Mouse (Mus musculus): ENCODE results near the gene Ubfd1. TPM values are rescaled to one million over a fixed set of nuclear protein-coding genes. Genes with fewer than 3 reads are reported as not detected.

Gene Ubfd1
- polyA plus RNA-seq, 1 experiment from 2014 or later = 73.3 TPM

Other genes with a start within 250 kb of the Ubfd1 start
- 0.26 and 0.69 TPM in 2 replicates for gene Scnn1b, start 202.1 kb upstream of the Ubfd1 start, polyA plus RNA-seq (2015; fragmentation: Nextera tagmentation; extraction: Ambion mirVana)
- gene Cog7, start 85.5 kb upstream of the Ubfd1 start, polyA plus RNA-seq (2015; fragmentation: Nextera tagmentation; extraction: Ambion mirVana) = 27.6 and 27.8 TPM in 2 replicates
- 53.1 and 58.6 TPM in 2 replicates for gene Gga2, start 46.0 kb upstream of the Ubfd1 start, polyA plus RNA-seq (2015; fragmentation: Nextera tagmentation; extraction: Ambion mirVana)
- 9.6 and 11.5 TPM in 2 replicates for gene Ears2, start 88 bp downstream of the Ubfd1 start, polyA plus RNA-seq (2015; fragmentation: Nextera tagmentation; extraction: Ambion mirVana)
- gene Ndufab1, start 34.7 kb downstream of the Ubfd1 start, polyA plus RNA-seq (2015; fragmentation: Nextera tagmentation; extraction: Ambion mirVana) = 758 and 808 TPM in 2 replicates
- 4.6 and 7.0 TPM in 2 replicates for gene Palb2, start 65.8 kb downstream of the Ubfd1 start, polyA plus RNA-seq (2015; fragmentation: Nextera tagmentation; extraction: Ambion mirVana)
- gene Dctn5, start 65.9 kb downstream of the Ubfd1 start, polyA plus RNA-seq (2015; fragmentation: Nextera tagmentation; extraction: Ambion mirVana) = 157 TPM in 2 replicates
- 13.7 and 41.9 TPM in 2 replicates for gene Plk1, start 92.3 kb downstream of the Ubfd1 start, polyA plus RNA-seq (2015; fragmentation: Nextera tagmentation; extraction: Ambion mirVana)
- 1.5 and 2.0 TPM in 2 replicates for gene Ern2, start 119.0 kb downstream of the Ubfd1 start, polyA plus RNA-seq (2015; fragmentation: Nextera tagmentation; extraction: Ambion mirVana)
- 0.64 and 1.5 TPM in 2 replicates for gene Chp2, start 152.3 kb downstream of the Ubfd1 start, polyA plus RNA-seq (2015; fragmentation: Nextera tagmentation; extraction: Ambion mirVana)
- gene Prkcb, start 221.6 kb downstream of the Ubfd1 start, polyA plus RNA-seq (2015; fragmentation: Nextera tagmentation; extraction: Ambion mirVana) = 134 and 150 TPM in 2 replicates